Mouse (Mus musculus) hindlimb bud, embryonic 11.5 days (tissue): Measurements from ENCODE around the gene Hs6st1.

Source experiments
- DNase-seq: peaks from one replicate; pipeline ENCODE4 v3.0.0-alpha.2; 2012; ENCODE audit warnings: low read depth, low spot score; ENCODE audit errors: extremely low spot score

Gene Hs6st1

GRCm38 (mm10) chr1:36064861-36065760 lies 3.1 kb upstream of the Hs6st1 start:
- peak; percentile 73 for DNase-seq

- no peak for DNase-seq
These were observed 2.4 kb upstream of the Hs6st1 start for GRCm38 (mm10) chr1:36065761-36066150.

GRCm38 (mm10) chr1:36066216-36066980 lies 1.8 kb upstream of the Hs6st1 start:
- DNase-seq = no peak

GRCm38 (mm10) chr1:36067201-36067600 lies 999 bp upstream of the Hs6st1 start:
- DNase-seq = no peak

GRCm38 (mm10) chr1:36067611-36068010 lies 589 bp upstream of the Hs6st1 start:
- no peak for DNase-seq

- no peak for DNase-seq
These were observed 426 bp downstream of the Hs6st1 start for GRCm38 (mm10) chr1:36068531-36069120.

- no peak for DNase-seq
These were observed 1.1 kb downstream of the Hs6st1 start for GRCm38 (mm10) chr1:36069291-36069771.

GRCm38 (mm10) chr1:36070190-36070589 lies 2.0 kb downstream of the Hs6st1 start:
- DNase-seq = no peak

- DNase-seq = no peak
These were observed 2.5 kb downstream of the Hs6st1 start for GRCm38 (mm10) chr1:36070740-36071139.

GRCm38 (mm10) chr1:36071176-36071575 lies 3.0 kb downstream of the Hs6st1 start:
- no peak for DNase-seq

GRCm38 (mm10) chr1:36071611-36072010 lies 3.4 kb downstream of the Hs6st1 start:
- no peak for DNase-seq

GRCm38 (mm10) chr1:36072588-36073556 lies 4.7 kb downstream of the Hs6st1 start:
- DNase-seq = no peak

GRCm38 (mm10) chr1:36073566-36073965 lies 5.4 kb downstream of the Hs6st1 start:
- no peak for DNase-seq

GRCm38 (mm10) chr1:36074197-36074596 lies 6.0 kb downstream of the Hs6st1 start:
- DNase-seq = no peak

- DNase-seq = no peak
These were observed 6.8 kb downstream of the Hs6st1 start for GRCm38 (mm10) chr1:36074968-36075367.

GRCm38 (mm10) chr1:36075652-36076051 lies 7.5 kb downstream of the Hs6st1 start:
- no peak for DNase-seq

GRCm38 (mm10) chr1:36077084-36077483 lies 8.9 kb downstream of the Hs6st1 start:
- DNase-seq = no peak

GRCm38 (mm10) chr1:36078250-36078649 lies 10.1 kb downstream of the Hs6st1 start:
- no peak for DNase-seq

- DNase-seq = no peak
These were observed 11.5 kb downstream of the Hs6st1 start for GRCm38 (mm10) chr1:36079679-36080078.

- DNase-seq = no peak
These were observed 12.8 kb downstream of the Hs6st1 start for GRCm38 (mm10) chr1:36080974-36081373.
